Mouse (Mus musculus): Measurements from ENCODE around the gene Gpat2.

Gpat2 gene

DNA sequence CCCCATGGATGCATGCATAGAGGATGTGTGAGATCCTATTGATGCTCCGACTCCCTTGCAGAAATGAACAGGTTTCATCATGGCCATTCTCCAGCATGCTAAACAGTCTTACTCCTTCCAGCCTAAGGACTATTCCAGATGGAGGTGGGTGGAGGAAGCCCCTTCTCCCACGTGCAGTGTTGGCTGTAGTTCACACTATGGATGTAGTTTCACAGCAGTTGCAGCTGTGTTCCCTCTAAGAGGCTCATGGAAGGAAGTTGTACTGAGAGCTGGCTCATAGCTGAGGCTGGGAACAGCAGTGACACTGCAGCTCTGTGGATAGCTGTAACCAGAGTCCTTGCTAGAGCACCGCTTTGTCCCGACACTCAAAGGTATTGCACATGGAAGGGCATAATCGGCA lies 12.7 kb downstream of the Gpat2 start:
- in situ Hi-C loops (cut with MboI, MseI) = loop anchor here (5.0 kb wide), 1 partner anchor 140 kb away; no protein-coding TSS in a partner anchor

DNA sequence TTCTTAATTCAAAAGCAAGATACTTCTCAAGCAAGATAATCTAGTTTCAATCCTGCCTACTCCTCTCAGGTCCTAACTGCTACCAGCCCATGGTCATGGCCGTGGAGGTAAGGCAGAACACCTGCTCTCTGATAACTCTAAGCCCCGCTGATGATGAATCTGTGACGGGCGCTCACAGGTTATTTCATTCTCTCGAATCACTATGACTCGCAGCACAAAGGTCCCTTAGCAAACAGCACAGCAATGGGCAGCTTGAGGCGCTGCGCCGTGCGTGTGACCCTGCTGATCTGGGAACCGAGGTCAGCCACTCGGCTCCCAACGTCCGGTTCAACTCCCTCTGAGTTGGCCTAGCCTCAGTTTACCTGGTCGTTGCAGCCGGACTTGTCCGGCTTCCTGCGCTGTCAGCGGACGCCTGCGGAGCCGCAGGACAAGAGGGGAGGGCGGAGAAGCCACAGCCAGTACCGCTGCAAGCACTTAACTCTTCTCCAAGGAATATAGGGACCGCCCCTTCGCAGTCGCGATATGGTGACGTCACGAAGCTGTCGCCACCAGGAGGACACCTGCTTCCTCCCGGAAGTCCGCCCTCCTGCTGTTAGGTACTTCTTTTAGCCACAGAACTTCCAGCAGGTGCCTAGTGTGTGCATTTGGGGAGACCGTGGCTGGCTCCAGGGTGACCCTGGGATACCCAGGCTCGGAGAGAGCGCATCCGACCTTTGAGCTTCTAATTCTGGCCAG lies 19.2 kb downstream of the Gpat2 start, which contains the start of gene Fahd2a:
Gene Fahd2a (minus strand): TSS at position 511 of the 735 bp plus-strand sequence.
- in situ Hi-C loops (cut with MboI, MseI) = no loop called here

DNA sequence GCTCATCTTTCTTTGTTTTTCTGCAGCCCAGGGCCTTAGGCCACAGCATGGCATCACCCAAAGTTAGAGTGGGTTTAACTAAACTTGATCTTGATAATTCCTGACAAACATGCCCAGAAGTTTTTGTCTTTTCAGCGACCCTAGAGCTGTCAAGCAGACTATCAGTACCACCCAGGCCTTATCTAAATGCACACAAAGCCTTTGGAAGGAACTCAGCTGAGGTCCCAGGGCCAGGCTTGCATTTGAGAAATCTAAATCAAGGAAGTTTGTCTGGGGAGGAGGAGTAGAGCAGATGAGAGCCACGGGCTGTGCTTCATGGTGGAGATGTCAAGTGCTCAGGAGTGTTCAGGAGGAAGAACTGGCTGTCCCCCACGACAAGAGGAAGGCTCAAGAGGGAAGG lies 21.8 kb downstream of the Gpat2 start:
- in situ Hi-C loops (cut with MboI, MseI) = no loop called here

DNA sequence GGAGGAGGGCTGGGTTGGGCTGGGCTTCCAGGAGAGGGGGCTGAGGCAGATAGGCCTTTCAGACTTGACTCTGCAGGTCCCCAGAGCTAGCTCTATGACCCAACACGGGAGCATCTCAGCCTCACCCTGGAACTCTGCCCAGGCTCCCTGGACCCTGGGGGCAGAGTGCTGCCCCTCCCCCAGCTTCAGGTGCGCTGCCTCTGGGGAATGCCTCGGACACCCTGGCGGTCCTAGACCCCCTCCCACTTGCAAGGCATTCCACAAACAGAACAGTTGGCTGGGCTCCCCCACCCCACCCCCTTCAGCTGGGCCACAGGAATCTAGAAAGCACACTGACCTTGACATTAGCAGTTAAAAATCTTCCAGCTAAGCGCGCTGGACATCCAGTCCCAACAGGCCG lies 24.7 kb downstream of the Gpat2 start:
- in situ Hi-C loops (cut with MboI, MseI) = no loop called here

DNA sequence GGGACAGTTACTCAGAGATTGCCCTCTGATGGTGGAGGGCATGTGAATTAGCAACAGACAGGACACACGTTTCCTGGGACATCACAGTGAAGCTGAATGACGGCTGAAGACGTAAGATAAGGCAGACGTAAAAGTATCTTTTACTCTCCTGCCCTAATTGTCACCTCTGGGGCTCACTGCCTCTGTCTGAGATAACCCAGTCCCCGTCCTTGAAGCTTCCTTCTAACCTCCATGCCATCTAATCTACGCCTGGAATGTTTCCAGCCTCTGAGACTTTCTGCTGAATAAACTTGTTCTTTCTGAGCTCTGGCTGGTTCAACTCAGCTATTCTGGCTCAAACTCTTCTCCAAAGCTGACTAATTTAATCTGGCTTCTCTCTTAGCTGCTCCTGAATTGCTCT lies 26.7 kb downstream of the Gpat2 start:
- in situ Hi-C loops (cut with MboI, MseI) = no loop called here

DNA sequence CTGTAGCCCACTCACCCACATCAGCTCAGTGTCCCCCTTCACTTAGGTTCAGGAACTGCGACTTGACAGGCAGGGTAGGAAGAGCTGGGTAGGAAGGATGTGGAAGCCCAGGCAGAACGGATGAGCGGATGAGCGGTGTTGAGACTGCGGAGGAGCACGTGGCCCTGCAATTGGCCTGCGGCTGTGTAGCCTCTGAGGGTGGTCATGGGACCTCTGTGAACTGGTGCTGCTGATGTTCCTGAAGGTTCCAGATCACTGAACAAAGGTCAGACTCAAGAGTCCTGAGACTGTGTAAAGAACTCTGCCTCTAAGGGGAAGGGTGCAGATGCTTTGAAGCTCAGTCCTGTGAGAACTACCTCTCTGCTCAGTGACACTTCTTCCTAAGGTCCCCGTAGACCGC lies 28.1 kb downstream of the Gpat2 start:
- in situ Hi-C loops (cut with MboI, MseI) = no loop called here

DNA sequence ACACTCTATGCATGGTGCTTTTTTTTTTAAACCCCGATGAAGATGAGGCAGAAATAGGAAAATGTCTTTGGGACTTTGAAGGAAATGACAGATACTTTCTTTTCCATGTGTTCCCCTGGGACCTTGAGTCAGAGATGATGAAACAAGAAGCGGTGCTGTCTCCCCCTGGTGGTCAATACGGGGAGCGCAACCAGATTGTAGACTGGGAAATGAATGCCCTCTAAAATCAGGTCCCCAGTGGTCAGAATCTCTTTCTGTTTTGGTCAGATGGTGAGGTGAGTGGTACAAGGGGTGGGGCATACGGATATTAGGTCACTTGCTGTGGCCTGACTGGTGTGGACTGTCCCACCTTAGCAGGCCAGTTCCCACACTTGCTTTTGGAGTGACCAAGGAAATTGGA lies 28.8 kb downstream of the Gpat2 start:
- in situ Hi-C loops (cut with MboI, MseI) = no loop called here

DNA sequence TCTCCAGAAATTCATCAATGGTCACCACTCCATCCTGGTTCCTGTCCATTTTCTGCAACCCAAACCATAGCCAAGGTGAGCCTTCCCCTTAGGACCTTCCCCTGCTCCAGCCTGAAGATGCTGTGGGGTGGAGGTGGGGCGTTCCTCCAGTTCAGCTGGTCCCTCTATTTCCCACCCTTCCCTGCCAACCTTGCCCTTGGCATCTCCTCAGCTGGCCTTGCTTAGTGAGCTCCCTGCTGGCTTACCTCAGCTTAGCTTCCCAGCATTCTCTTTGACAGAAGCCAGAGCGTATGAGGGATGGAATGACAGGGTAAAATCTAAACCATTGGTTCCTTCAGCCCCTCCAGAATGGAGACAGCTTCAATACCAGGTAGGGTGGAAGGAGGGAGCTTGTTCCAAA lies 34.3 kb downstream of the Gpat2 start:
- in situ Hi-C loops (cut with MboI, MseI) = no loop called here

DNA sequence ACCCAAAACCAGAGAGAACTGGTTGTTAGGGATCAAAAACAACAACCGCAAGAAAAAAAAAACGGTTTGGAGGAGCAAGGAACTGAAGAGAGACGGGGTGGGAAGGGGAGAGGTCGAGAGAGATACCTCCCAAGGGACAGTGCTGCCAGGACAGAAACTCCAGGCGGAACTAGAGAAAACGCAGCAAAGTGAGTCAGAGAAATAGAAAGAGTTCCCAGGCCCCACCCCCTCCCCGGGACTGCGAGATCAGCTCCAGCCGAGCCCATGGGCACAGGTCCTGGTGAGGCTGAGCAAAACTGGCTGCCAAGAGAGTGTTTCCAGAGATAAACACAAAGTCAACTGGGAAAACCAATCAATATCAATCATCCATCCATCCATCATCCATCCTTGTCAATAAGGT lies 36.4 kb downstream of the Gpat2 start:
- in situ Hi-C loops (cut with MboI, MseI) = loop anchor here (5.0 kb wide), 1 partner anchor 36 kb away; no protein-coding TSS in a partner anchor

DNA sequence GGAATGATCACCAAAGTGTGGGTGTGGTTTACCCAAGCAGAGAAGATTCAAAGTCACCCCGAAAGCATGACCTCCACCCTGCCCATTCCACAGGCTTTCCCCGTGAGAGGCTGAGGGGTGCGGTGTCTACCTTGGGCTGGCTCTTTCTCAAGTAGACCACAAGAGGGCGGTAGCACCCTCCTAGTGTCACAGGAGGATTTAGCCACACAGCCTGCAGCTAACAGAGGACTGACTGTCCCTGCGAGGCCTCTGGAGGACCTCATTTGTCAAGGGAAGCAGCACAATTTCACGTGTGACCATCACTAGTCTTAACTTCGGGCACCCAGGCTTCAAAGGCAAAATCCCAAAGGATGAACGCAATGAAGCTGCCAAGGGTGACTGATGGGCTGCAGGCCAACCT lies 37.3 kb downstream of the Gpat2 start:
- in situ Hi-C loops (cut with MboI, MseI) = loop anchor here (5.0 kb wide), 1 partner anchor 35 kb away; no protein-coding TSS in a partner anchor

DNA sequence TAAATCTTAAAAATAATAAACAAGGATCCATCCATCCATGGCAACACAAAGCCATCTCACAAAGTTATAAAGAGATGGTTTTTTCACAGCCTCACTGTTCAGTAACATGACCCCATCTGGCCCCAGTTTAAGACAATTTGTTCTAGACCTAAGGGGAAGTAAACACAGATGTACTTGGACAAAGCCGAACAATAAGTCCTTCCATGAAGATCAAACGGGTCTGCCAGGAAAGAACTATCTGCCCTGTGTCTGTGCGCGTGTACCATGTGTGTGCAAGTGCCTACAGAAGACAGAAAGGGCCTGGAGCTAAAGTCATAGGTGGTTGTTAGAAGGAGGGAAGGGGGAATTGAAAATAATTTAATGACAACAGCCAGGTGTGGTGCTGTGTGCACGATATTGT lies 45.2 kb downstream of the Gpat2 start:
- in situ Hi-C loops (cut with MboI, MseI) = no loop called here

DNA sequence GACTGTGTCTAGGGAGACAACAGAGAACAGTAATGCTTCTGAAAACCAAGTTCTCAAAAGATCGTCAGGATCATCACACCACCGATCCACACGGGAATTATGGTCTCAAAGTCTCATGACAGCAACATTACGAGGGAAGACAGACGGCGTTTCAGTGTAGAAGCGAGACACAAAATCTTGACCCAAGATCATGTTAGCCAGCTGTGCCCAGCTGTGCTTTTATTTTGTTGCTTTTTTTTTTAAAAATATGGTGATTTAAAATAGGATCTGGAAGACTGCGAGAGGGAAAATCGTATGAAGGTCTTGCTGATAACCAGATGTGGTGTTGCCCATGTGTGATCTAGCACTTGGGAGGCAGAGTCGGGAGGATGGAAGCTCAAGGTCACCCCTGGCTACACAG lies 45.7 kb downstream of the Gpat2 start:
- in situ Hi-C loops (cut with MboI, MseI) = no loop called here

DNA sequence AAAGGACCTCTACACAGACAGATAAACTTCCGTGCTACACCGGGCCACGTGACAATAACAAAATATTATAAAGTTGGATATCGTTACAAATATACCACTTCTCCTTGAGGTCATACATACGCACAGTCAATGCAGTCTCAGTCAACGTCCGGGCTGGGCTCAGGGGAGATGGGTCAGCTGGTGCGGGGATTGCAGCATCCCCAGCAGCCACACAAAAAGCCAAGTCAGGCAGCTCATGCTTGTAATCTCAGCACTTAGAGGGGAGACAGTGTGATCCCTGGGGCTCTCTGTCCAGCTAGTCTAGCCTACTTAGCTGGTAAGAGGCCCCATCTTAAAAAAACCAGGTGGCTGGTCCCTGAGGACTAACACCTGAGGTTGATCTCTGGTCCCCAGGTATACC lies 46.3 kb downstream of the Gpat2 start:
- in situ Hi-C loops (cut with MboI, MseI) = no loop called here

DNA sequence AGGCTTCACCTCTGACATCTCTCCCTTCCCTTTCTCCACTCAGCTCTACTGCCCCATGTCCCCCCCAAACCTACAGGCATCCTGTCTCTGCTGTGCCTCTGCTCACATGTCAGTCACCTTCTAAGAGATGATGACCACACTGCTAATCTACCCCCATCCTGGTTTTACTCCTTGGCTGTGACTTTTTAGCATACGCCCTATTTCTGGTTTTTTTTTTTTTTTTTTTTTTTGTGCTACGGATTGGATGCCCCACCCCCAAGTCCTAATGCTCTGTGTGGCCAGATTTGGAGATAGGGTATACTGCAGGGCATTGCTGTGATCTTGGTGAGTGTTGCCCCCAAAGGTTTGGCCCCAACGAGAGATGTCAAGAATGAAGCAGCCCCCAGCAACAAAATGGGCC lies 47.3 kb downstream of the Gpat2 start:
- in situ Hi-C loops (cut with MboI, MseI) = no loop called here

DNA sequence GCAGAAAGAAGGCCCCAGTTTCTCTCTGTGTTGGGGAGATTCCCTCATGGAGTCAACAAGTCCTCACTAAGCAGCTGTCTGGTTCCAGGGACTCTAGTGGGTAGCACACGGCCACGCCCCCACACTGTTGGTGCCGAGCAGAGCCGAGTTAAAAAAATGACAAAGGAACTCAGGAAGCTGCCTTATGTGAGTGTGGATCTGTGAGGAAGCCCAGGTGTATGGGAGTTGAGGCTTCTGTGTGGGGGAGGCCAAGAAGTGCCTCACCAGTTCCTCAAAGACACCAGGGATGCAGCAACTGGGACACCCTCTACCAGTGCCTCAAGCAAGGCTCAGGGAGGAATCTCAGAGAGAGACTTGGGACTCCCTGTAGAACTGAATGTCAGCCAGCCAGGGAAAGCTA lies 54.2 kb downstream of the Gpat2 start:
- in situ Hi-C loops (cut with MboI, MseI) = no loop called here

DNA sequence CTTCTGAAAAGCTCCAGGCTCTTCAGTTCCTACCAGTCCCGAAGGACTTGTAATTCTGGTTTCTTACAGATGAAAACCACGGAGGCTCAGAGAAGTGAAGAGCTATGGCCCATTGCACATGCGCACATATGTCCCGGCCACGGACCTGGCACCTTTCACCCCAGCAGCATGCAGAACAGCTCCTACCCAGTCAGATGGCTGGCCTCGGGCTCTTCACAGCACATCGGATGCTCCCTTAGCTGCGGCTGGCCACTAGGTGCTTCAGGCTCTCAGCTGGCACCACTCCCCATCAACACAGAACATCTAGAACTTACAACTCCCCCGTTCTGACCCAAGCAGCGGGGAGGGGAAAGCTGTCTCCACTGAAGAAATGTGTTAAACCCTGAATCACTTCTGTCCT lies 54.8 kb downstream of the Gpat2 start:
- in situ Hi-C loops (cut with MboI, MseI) = loop anchor here (10.0 kb wide), 1 partner anchor 1385 kb away; the partner anchor contains the start of gene Fbln7

DNA sequence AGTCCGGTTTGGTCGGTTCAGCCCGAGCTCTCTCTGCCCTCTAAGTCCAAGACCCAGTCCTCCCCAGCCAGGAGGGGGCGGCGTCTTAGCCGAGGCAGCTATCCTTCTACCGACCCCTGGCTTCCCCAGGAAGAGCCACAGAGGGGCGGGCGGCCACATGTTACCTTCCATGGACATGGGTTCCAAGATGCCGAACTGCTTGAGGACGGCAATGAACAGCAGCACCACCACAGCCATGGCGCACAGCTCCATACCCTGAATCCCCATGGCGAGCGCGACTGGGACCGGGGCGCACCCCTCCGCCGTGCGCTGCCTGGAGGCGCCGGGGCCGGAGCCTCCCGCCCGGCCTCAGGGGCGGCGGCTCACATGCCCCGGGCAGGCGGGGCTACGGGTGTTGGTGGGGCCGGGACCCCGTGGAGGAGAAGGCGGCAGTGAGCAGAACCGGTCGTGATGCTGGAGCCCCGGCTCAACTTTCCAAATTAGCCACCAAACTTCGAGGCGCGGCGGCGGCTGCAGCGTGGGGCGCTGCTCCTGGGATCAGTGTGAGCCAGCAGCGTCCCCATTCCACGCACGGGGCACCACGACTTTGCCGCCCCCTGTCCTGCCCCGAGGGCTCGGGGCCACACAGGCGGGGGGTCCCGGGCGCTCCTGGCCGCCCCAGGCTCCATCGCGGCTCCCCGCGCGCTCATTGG lies 57.0 kb downstream of the Gpat2 start:
- in situ Hi-C loops (cut with MboI, MseI) = loop anchor here (10.0 kb wide), 1 partner anchor 1383 kb away; the partner anchor contains the start of gene Fbln7

DNA sequence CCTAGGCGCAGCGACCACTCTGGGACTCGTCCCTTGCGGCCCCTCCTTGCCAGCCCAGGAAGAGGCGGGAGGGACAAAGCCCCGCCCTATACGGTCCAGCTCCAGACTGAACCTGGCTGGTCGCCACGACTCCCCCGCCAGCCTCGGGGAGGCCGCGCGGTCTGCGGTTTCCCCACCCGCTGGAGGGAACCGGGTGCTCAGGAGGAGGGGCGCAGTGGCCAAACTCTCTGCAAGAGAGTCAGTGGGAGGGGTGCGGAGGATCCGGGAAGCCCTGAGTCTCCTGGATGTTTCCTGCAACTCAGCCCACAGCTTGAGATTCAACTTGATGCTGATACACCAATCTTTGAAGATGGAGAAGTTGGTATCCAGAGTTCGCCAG lies 57.5 kb downstream of the Gpat2 start:
- in situ Hi-C loops (cut with MboI, MseI) = loop anchor here (10.0 kb wide), 1 partner anchor 1382 kb away; the partner anchor contains the start of gene Fbln7

DNA sequence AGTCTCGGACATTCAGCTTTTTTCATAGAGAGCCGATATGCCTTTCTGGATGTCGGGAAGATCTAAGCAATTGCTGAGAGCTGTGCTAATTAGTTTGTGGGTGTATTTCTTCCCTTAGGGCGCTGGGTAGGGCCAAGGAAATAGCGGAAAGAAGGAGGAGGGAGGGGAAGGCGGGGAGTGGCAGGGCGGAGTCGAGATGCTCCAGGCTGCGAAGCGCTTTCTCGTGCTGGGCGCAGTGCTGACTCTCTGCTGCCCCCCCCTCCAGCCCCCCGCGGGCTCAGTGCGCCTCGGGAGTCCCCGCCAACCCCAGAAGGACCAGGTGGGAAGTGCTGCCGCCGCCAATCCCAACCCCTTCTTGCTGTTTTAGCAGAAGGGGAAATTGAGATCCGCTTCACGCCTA lies 58.0 kb downstream of the Gpat2 start:
- in situ Hi-C loops (cut with MboI, MseI) = loop anchor here (10.0 kb wide), 1 partner anchor 1382 kb away; the partner anchor contains the start of gene Fbln7

DNA sequence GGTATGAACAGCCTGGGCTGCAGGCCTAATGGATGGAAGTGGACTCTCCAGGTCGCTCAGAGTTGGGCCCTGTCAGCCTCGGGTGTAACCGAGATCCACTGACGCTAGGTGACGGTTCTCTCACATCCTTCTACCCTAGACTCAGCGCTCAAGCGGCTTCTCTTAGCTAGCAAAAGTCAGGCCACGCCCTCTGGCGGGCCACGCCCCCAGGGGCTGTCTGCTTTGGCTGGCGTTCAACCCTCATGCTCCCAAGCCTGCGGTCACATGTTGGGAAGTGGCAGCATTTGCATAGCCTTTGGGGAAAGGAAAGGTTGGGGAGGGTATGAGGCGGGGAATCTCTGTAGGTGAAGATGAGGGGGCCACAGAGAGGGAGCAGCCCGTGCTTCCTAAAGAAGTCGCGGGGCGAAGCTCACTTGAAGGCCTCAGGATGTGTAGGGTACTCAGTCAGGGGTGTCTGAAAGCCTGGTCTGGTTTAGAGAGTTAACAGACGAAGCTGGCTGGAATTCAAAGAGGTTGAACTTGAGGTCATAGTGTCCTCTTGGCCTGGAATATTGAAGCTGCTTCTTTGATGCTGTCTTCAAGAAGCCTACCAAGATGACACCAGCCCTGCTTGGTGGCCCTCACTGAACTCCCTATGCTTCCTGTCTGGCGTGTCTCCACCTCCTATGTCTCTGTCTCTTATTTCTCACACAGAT lies 59.6 kb downstream of the Gpat2 start:
- in situ Hi-C loops (cut with MboI, MseI) = loop anchor here (10.0 kb wide), 1 partner anchor 1380 kb away; the partner anchor contains the start of gene Fbln7
